Mouse (Mus musculus) megakaryocyte, embryonic 14.5 days (primary cell): ENCODE measurements around the gene Etv6. TPM values are rescaled to one million over a fixed set of nuclear protein-coding genes. Genes with fewer than 3 reads are reported as not detected.

Source experiments
- H3K27me3 ChIP-seq: replicated peaks from 2 replicates; pipeline ENCODE3; 2012; ENCODE audit warnings: inconsistent platforms
- H3K36me3 ChIP-seq: replicated peaks from 2 replicates; pipeline ENCODE3; 2012; ENCODE audit warnings: low read length, inconsistent platforms, mixed read lengths
- H3K4me1 ChIP-seq: 2 replicates; pipeline ENCODE4 v1.6.1; 2012; ENCODE audit warnings: inconsistent platforms
- H3K4me3 ChIP-seq: replicated peaks from 2 replicates; pipeline ENCODE3; 2012; ENCODE audit warnings: moderate library complexity, mild to moderate bottlenecking, inconsistent platforms
- H3K9me3 ChIP-seq: 2 replicates; pipeline ENCODE4 v1.6.1; 2012; ENCODE audit warnings: inconsistent platforms
- FLI1 ChIP-seq: IDR thresholded peaks from 2 replicates; pipeline ENCODE4 v1.6.1; 2012; ENCODE audit warnings: low read length, inconsistent platforms, mixed read lengths
- GATA1 ChIP-seq: IDR thresholded peaks from 3 replicates; pipeline ENCODE4 v1.6.1; 2012; ENCODE audit warnings: mixed read lengths, low read length, inconsistent platforms, borderline replicate concordance
- polyA plus RNA-seq: library from polyadenylated mRNA; stranded (reverse); fragments of >175 nt; gene quantifications from 2 replicates; pipeline ENCODE4 v1.2.3, GENCODE M21; 2012; ENCODE audit warnings: low replicate concordance; ENCODE audit not compliant: insufficient read depth

The Etv6 gene
- polyA plus RNA-seq, 1 experiment: 152 TPM

DNA sequence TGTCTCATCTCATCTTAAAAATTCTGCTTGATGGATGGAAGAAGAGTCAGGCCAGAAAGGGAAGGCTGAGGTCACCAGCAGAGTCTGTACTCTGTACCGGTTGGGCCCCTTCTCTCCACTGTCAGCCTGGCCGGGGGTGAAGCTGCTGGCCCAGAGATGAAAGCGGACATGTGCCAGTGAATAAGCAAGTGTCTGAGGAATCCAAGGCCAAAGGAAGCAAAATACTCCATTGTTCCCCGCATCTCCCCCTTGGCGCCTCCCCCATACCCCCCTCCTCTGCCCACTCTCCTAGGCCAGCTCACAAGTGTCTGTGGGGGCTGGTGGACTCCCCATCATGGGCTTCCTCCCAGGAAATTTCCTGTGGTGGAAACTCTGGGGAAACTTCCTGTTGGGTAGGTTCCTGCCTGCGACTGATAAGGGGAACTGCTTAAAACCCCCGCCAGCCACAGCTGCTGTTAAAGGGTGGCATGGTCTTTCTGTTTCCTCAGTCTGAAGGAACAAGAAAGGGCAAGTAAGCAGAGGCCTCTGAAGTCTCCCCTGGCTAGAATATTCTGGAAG is 154.2 kb downstream of the Etv6 start:
- Histone ChIP-seq H3K4me1 (peaks cover 100% of the 10 kb centered on the region), H3K36me3 (peaks cover 57% of the 10 kb centered on the region)

DNA sequence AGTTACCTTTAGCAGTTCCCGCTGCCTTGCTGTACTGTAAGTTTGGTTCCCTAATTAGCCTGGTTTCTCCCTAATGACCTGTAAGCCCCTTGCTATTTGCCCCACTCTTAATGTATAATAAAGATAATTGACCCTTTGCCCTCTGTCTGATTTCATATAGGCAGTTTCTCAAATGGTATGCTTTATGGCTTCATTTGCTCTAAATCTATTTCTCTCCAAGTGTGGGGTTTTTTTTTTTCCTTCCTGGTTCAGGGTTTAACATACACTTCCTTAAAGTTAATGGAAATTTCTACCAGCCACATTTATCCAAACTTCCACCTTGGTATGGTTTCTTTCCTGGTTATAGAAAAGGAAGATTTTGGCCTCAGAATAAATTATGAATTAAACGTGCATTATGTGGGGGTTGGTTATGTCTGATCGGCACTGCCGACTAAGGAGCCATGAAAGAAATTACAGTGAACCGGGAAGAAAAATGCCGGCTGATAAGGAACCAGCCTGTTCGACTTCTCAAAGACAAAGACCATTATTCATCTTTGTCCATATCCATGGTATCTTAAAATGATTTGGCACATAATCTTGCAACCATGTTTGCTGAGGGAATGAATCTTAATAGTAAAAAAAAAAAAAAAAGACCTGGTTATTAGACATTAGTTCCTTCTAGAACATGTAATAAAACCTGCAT is 155.2 kb downstream of the Etv6 start:
- no peak for TF ChIP-seq GATA1
- TF ChIP-seq FLI1: no peak
- Histone ChIP-seq H3K27me3 (no peaks in the 10 kb centered on the region), H3K4me1 (peaks cover 100% of the 10 kb centered on the region), H3K4me3 (no peak overlapping the region), H3K9me3 (no peaks in the 10 kb centered on the region), H3K36me3 (peaks cover 57% of the 10 kb centered on the region)

More for the DNA sequence above, 154.2 kb downstream of the Etv6 start:
- Histone ChIP-seq H3K4me3 (peak overlapping the region; percentile 75), H3K27me3 (no peaks in the 10 kb centered on the region), H3K9me3 (no peaks in the 10 kb centered on the region)
- no peak for TF ChIP-seq FLI1
- no peak; the same call in 2 of the 3 replicates for TF ChIP-seq GATA1

DNA sequence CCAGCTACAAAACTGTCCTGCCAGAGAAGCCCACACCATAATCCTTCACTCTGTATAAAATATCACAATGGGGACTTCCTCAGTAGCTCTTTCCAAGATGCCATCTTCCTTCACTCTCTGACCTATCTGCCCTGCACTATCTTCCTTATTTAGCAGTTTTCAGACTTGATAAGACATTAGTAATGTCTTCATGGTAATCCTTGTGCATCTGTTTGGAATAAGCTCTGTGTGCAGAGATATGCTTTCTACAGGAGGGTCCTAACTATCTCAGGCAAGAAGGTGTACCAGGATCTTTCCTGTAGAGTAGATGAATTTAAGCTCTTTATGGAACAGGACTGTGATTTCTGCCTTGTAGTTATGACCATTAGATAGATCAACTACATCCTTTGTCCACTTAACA is 157.2 kb downstream of the Etv6 start:
- TF ChIP-seq FLI1: no peak
- no peak for TF ChIP-seq GATA1
- H3K36me3 ChIP-seq: peaks cover 69% of the 10 kb centered on the region

DNA sequence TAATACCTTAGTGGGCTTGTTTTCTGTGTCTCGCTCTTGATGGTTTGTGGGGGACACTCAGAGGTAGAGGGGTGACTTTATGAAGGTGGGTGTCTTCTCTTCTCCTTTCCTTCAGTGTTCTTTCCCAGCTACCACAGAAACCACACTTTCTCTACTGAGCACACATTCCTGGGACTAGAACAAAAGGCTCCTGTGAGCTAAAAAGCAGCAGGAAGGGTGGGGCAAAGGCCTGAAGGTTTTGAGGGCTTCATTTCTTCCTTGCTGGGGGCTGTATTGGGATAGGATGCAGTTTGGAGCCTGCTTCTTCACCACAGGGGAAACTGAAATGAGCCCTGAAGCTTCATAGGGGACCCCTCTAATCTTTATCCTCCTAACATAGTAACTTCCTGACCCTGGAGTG is 164.4 kb downstream of the Etv6 start:
- Histone ChIP-seq H3K9me3 (no peaks in the 10 kb centered on the region), H3K36me3 (peaks cover 82% of the 10 kb centered on the region), H3K27me3 (no peaks in the 10 kb centered on the region), H3K4me1 (peaks cover 100% of the 10 kb centered on the region), H3K4me3 (peak overlapping the region; percentile 73)
- TF ChIP-seq GATA1 (no peak), FLI1 (no peak)

More for the DNA sequence above, 157.2 kb downstream of the Etv6 start:
- Histone ChIP-seq H3K4me1 (peaks cover 100% of the 10 kb centered on the region), H3K4me3 (no peak overlapping the region), H3K27me3 (no peaks in the 10 kb centered on the region), H3K9me3 (no peaks in the 10 kb centered on the region)

DNA sequence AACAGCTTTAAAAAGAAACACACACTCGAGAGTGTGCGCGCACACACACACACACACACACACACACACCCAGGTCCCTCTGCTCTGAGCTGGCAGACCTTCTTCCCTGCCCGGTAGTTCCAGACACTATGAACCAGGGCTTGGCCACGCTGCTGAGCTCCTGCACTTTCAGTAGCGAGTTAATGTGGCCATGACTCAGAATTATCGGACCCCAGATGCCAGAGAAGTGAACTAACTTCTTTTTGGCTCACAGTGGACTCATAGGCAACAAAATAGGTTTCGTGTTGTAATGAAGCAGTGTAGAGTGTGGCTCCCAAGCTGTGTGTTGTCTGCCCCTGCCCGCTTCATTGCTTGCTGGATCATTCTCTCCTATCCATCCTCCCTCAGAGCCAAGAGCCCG is 165.1 kb downstream of the Etv6 start:
- Histone ChIP-seq H3K27me3 (no peaks in the 10 kb centered on the region), H3K9me3 (no peaks in the 10 kb centered on the region), H3K4me1 (peaks cover 100% of the 10 kb centered on the region), H3K4me3 (no peak overlapping the region), H3K36me3 (peaks cover 84% of the 10 kb centered on the region)
- TF ChIP-seq FLI1 (no peak), GATA1 (no peak)

DNA sequence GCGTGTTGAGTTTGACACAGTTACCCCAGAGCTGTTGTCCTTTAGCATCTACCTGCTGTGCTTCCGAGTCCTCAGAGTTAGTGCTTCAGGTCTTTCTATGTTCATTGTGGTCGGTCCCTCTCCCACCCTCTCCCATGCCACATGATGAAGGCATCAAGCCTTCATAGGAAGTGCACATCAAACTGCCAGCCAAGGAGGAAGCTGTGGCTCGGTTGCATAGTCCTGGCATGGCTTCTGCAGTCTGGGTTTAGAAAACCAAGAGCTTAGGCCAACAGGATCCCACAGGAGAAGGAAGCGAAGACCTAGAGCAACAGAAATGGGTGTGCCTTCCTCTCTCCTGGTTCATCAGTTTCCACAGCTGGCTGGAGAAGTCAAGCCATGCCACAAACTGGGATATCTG is 166.7 kb downstream of the Etv6 start:
- TF ChIP-seq FLI1 (no peak), GATA1 (no peak)

DNA sequence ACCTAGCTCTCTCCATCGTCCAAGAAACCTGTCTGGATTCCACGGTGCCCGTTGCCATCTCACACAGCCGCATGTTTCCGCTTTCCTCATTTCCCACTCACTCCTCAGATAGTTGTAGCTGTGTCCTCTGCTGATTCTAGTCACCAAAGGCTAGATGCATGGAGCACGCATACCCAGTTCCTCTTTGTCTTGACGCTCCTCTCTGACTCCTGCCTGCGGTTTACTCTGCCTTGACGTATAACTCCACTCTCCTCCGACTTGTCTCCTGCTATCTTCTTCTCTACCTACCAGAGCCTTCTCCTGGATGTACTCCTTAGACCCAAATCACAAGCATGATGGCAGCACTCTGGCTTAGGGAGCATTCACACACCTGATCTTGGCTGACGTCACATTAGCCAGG is 169.7 kb downstream of the Etv6 start:
- peaks cover 100% of the 10 kb centered on the region for H3K4me1 ChIP-seq
- no peak for TF ChIP-seq GATA1
- TF ChIP-seq FLI1: no peak
- H3K36me3 ChIP-seq: peaks cover 91% of the 10 kb centered on the region
- no peaks in the 10 kb centered on the region for H3K9me3 ChIP-seq
- no peaks in the 10 kb centered on the region for H3K27me3 ChIP-seq
- no peak overlapping the region for H3K4me3 ChIP-seq

More for the DNA sequence above, 166.7 kb downstream of the Etv6 start:
- peaks cover 100% of the 10 kb centered on the region for H3K4me1 ChIP-seq
- peaks cover 85% of the 10 kb centered on the region for H3K36me3 ChIP-seq
- no peaks in the 10 kb centered on the region for H3K9me3 ChIP-seq
- peak overlapping the region; percentile 50 for H3K4me3 ChIP-seq
- no peaks in the 10 kb centered on the region for H3K27me3 ChIP-seq

DNA sequence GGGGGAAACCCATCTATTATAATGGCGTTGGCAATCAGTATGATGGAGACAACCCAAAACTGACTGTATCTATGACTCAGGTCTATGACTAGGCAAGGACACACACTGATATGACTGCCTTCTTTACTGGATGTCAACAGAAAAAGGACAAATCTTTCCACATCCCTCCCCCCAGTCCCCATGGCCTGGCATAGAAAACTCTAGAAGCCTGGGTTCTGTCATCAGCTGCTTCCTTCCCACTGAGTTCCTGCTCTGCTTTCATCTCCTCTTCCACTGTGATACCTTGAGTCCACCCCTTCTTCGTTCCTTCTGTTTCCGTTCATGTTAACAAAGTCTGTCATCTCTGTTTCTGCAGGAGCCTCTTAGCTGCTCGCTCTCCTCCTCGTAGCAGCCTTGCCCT is 170.2 kb downstream of the Etv6 start:
- Histone ChIP-seq H3K36me3 (peaks cover 91% of the 10 kb centered on the region), H3K4me1 (peaks cover 100% of the 10 kb centered on the region)

DNA sequence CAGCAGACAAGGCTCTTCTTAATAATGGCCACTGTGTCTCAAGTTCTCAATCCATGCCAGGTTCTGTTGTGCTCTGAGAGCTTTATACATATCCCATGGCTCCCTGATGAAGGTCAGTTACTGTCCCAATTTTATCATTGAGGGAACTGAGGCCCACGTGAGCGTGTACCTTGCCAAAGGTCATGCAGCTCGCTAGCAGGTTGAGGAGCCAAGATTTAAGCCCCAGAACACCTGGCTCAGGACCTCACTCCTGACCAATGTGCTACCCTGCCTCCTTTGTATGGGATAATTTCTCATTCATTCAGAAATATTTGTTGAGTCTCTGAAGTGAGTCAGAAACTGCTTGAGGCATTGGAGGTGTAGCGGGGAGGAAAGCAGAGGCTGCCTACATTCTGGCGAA is 170.8 kb downstream of the Etv6 start:
- Histone ChIP-seq H3K36me3 (peaks cover 92% of the 10 kb centered on the region), H3K27me3 (no peaks in the 10 kb centered on the region), H3K4me3 (no peak overlapping the region), H3K4me1 (peaks cover 100% of the 10 kb centered on the region), H3K9me3 (no peaks in the 10 kb centered on the region)
- TF ChIP-seq FLI1: no peak
- no peak for TF ChIP-seq GATA1

More for the DNA sequence above, 170.2 kb downstream of the Etv6 start:
- no peaks in the 10 kb centered on the region for H3K27me3 ChIP-seq
- no peak for TF ChIP-seq FLI1
- TF ChIP-seq GATA1: no peak
- H3K9me3 ChIP-seq: no peaks in the 10 kb centered on the region
- H3K4me3 ChIP-seq: no peak overlapping the region

DNA sequence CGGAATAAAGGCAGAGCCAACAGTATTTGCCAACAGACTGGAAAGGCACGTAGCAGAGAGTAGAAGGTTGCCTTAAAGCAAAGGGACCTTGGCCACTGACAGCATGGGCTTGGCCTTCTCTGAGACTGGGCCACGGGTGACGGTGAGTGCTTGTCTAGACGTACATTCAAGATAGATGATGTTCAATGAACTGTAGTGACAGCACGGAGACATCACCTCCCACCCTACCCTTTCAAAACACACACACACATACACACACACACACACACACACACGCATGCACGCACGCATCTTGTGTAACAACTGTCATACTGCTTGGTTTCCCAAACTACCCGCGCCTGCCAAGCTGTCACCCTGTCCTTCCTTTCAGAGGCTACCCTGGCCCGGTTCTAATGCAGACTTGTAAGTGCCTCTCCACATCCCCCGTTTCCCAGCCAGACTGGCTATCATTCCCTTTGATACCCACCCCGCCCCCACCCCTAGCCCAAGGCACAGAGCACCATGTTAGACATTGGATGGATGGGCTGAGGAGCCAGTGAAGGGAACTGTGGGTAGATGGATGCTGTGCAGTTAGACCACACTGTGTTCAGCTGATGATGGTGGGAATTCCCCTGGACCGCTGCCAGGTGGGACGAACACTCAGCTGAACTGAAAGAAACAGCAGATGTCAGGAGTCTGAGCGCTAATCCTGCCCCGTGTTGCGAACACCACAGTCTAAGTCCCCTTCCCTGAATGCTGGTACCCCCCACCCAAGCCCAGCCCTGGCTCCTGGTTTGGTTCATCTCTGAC is 172.1 kb downstream of the Etv6 start:
- no peak for TF ChIP-seq GATA1
- TF ChIP-seq FLI1: no peak
- Histone ChIP-seq H3K4me3 (peak overlapping the region; percentile 33), H3K27me3 (no peaks in the 10 kb centered on the region), H3K36me3 (peaks cover 97% of the 10 kb centered on the region), H3K9me3 (no peaks in the 10 kb centered on the region), H3K4me1 (peaks cover 100% of the 10 kb centered on the region)
